Mouse (Mus musculus): Measurements from ENCODE around the gene Npas1. TPM values are rescaled to one million over a fixed set of nuclear protein-coding genes. Genes with fewer than 3 reads are reported as not detected.

Npas1 gene
- polyA plus RNA-seq, 1 experiment from 2014 or later: 1.2 TPM

DNA sequence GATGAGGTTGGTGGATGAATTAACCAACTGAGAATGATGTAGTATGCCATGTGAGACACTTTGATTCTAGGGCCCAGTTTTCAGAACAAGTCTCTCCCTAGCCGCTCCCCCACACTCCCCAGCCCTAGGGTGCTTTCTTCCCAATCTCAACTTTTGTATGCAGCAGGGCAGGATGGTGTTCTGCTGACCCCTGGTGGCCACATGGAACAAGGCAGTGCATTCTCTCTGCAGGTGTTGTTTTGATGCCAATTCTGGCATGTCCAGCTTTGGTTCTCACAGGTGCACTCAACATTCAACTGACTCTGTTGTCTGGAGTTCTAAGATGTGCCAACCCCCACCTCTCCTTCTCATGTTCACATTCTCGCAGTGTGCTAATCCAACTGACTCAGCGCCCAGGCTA lies 14.2 kb upstream of the Npas1 start:
- H3K4me3 ChIP-seq: no peak overlapping the region
- peak; percentile 66 for DNase-seq (ENCODE audit: extremely low spot score, low spot score)
- H3K36me3 ChIP-seq (replicated peaks): peaks cover 18% of the 10 kb centered on the region
- no peaks in the 10 kb centered on the region for H3K9me3 ChIP-seq
- 27% methylated on average over 3 of the region's 3 CpGs for WGBS
- no peaks in the 10 kb centered on the region for H3K27me3 ChIP-seq (ENCODE audit: poor library complexity, severe bottlenecking)
- H3K4me1 ChIP-seq: no peaks in the 10 kb centered on the region
- H3K27ac ChIP-seq: no peak overlapping the region

DNA sequence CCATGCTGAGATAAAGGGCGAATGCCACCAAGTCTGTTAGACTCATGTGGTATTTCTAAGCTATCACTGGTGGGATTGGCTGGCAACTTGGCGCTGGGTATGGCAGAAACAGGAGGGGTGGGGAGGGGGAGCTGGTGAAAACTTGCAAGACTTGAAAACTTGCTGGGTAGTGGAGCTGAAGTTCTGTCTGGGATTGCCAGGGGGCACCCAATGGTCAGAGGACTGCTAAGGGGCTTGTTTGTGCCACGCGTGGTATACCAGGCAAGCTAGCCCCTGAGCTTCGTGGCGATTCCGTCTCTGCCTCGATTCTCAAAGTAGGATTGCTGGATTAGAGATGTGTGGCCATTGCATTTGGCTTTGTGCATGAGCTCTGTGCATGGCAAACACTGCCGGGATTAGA lies 12.4 kb upstream of the Npas1 start:
- no peak overlapping the region for H3K4me3 ChIP-seq
- WGBS: 88% methylated on average over 9 of the region's 9 CpGs

DNA sequence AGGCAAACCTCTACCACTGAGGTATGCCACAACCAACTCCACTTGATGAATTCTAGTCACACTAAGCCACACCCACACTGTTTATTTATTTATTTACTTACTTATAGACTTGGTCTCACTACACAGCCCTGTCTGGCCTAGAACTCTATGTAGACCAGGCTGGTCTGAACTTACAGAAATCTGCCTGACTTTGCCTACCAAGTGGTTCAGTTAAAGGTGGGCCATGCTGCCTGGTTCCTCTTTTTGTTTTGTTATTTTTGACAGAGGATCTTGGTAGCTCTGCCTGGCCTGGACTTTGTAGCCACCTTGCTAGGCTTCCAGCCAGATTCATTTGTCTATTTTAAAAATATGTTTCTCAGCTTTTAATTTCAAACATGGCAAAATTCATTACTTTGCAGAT lies 11.3 kb upstream of the Npas1 start:
- Histone ChIP-seq H3K4me3 (no peak overlapping the region), H3K9me3 (no peaks in the 10 kb centered on the region), H3K27me3 (ENCODE audit: poor library complexity, severe bottlenecking) (no peaks in the 10 kb centered on the region), H3K27ac (no peak overlapping the region), H3K36me3 (replicated peaks) (no peaks in the 10 kb centered on the region), H3K4me1 (no peaks in the 10 kb centered on the region)
- DNase-seq (ENCODE audit: extremely low spot score, low spot score): no peak

More for the DNA sequence above, 12.4 kb upstream of the Npas1 start:
- Histone ChIP-seq H3K9me3 (no peaks in the 10 kb centered on the region), H3K27me3 (ENCODE audit: poor library complexity, severe bottlenecking) (no peaks in the 10 kb centered on the region), H3K4me1 (no peaks in the 10 kb centered on the region), H3K36me3 (replicated peaks) (no peaks in the 10 kb centered on the region; the same call in 1 of the 2 replicates), H3K27ac (no peak overlapping the region)
- no peak for DNase-seq (ENCODE audit: extremely low spot score, low spot score)

DNA sequence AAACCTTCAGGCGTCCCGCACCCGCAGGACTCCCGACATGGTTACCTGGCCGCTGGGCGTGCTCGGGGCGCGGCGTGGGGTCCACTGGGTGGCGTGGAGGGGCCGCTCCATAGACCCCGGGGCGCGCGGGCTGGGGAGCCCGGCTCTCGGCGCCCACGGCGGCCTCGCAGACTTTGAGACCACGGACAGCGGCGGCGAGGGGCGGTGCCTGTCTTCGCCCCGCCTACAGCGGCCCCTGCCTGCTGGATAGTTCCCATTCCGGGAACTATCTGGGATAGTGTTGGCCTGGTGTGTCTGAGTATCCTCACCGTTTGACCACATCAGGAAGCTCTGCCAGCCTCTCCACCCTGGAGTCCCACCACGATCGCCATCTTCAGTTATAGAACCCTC lies 933 bp downstream of the Npas1 start:
- Histone ChIP-seq H3K4me1 (peaks cover 31% of the 10 kb centered on the region), H3K36me3 (replicated peaks) (no peaks in the 10 kb centered on the region), H3K9me3 (no peaks in the 10 kb centered on the region), H3K27ac (no peak overlapping the region), H3K4me3 (peak overlapping the region; percentile 48), H3K27me3 (ENCODE audit: poor library complexity, severe bottlenecking) (peaks cover 79% of the 10 kb centered on the region)
- no peak for DNase-seq (ENCODE audit: extremely low spot score, low spot score)
- WGBS: 2% methylated on average over 34 of the region's 34 CpGs

DNA sequence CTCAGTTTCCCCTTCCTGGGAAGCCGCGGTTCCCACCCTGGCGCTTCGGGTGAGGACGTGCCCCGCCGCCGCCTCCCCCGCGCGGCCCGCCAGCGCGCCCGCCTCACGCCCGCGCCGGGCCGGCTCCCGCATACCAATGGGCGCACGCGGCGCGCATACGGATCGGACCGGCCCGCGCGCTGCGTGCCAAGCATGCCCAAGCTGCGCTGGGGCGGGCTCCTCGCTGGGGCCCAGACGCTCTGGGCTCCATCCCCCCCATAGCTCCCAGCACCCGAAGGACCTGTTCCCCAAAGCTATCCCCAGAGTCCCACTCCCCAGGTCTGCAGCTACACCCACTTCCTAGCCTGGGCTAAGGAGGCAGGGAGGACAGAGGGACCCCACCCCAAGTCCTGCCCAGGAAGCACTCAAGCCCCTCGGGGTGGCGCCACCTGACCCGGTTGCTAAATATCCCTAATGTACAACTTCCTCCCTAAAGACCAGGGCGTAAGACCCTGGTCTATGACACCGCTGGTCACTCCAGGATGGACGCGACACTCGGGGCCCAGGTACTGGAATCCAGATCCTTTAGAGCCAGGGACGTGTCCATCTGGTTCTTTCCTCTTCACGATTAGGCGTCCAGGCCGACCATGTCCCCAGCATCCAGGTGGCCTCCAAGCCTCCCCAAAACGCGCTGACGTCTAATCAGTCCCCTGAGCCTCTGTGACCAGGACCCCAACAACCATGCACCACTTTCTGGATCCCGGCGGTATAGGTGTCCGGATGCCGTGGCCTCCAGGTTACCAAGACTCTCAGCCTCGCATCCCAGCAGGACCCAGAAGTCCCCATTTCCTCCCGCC lies 1.5 kb downstream of the Npas1 start:
- WGBS: 1% methylated on average over 59 of the region's 59 CpGs
- Histone ChIP-seq H3K27me3 (ENCODE audit: poor library complexity, severe bottlenecking) (peaks cover 86% of the 10 kb centered on the region), H3K4me3 (peak overlapping the region; percentile 48), H3K36me3 (replicated peaks) (no peaks in the 10 kb centered on the region), H3K27ac (no peak overlapping the region), H3K9me3 (no peaks in the 10 kb centered on the region), H3K4me1 (peaks cover 31% of the 10 kb centered on the region)
- no peak for DNase-seq (ENCODE audit: extremely low spot score, low spot score)

DNA sequence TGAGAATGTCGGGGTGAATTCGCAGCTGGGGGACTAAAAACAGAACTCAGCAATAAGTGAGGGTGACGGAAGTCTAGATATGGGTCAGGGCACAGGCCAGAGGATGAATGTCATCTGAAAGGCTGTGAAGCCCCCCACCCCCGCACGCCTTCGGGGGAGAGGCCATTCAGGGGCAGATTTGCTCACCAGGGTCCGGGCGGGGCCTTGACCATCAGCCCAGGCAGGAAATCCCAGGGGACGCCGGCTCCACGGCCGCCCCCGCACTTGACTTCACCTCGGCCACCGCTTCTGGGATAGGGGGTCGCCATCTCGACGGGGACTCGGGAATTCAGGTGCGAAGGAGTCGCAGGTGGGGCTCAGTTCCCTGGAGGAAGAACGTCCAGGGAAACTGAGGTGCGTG lies 2.2 kb downstream of the Npas1 start:
- Histone ChIP-seq H3K27me3 (ENCODE audit: poor library complexity, severe bottlenecking) (peaks cover 90% of the 10 kb centered on the region), H3K27ac (no peak overlapping the region), H3K36me3 (replicated peaks) (no peaks in the 10 kb centered on the region), H3K9me3 (no peaks in the 10 kb centered on the region), H3K4me1 (peaks cover 31% of the 10 kb centered on the region), H3K4me3 (peak overlapping the region; percentile 48)
- WGBS: 4% methylated on average over 23 of the region's 23 CpGs
- DNase-seq (ENCODE audit: extremely low spot score, low spot score): no peak

DNA sequence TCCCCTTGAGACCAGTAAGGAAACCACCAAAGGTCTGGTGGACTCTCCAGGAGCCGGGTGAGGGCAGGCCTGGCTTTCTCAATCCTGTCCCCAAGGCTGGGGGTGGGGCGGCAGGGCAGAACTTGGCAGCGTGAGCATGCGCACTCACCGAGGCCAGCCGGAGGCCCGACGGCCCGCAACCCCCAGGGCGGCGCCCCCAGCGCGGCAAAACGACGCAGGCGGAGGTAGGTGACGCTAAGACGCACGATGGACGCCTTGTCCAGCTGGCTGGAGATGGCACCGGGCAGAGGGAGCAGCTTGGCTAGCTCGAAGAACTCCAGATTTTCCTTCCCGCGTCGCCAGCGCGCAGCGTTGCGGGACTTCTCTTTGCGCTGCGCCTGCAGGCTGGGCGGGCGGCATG lies 3.1 kb downstream of the Npas1 start:
- 5% methylated on average over 33 of the region's 33 CpGs for WGBS
- H3K27me3 ChIP-seq (ENCODE audit: poor library complexity, severe bottlenecking): peaks cover 93% of the 10 kb centered on the region
- H3K36me3 ChIP-seq (replicated peaks): no peaks in the 10 kb centered on the region
- DNase-seq (ENCODE audit: extremely low spot score, low spot score): no peak
- H3K9me3 ChIP-seq: no peaks in the 10 kb centered on the region
- H3K27ac ChIP-seq: no peak overlapping the region
- H3K4me1 ChIP-seq: peaks cover 31% of the 10 kb centered on the region
- peak overlapping the region; percentile 37 for H3K4me3 ChIP-seq

DNA sequence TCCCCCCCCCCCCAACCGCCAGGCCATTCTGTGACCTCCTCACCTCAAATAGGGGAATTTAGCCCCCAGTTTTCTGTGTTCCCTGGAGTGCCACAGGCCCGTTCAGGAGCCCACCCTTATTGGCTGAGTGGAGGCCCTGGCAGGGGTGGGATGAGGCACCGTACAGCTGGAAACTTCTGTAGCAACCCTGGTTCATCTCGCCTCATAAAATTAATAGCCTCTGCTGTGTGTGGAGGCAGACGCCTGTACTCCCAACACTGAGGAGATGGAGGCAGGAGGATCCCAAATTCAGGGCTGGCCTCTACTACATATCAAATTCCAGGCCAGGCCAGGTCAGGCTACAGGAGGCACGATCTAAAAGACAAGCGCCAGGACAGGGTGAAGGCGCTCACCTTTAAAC lies 3.7 kb downstream of the Npas1 start:
- Histone ChIP-seq H3K4me1 (peaks cover 31% of the 10 kb centered on the region), H3K27ac (no peak overlapping the region), H3K9me3 (no peaks in the 10 kb centered on the region), H3K27me3 (ENCODE audit: poor library complexity, severe bottlenecking) (peaks cover 97% of the 10 kb centered on the region), H3K36me3 (replicated peaks) (no peaks in the 10 kb centered on the region), H3K4me3 (no peak overlapping the region)
- DNase-seq (ENCODE audit: extremely low spot score, low spot score): no peak
- 55% methylated on average over 8 of the region's 8 CpGs for WGBS

DNA sequence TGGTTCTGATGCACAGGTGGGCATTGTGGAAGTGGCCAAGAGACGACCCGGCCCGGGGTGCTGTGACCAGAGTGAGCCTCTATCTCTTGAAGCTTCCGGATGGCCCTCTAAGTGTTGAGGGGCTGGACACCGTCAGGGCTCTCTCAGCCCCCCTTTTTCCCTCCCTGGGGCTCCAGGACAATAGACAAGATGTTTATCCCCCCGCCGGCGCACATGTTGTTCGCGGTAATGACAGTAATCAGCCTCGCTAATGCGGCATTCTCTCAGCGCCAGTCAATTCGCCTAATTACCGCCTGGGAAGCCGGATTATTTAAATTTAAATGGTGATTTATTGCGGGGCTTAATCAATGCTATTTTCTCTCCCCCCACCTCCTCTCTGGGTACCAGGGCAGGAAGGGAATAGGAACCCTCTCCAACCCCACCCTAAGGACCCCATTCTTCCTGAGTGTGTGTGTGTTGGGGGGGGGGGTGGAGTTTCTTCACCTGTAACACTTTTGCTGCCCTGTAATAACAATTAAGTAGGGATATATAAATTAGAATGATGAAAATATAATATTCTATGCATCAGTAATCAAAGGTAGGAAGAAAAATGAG lies 5.3 kb downstream of the Npas1 start:
- Histone ChIP-seq H3K9me3 (peaks cover 2% of the 10 kb centered on the region; the same call in 1 of the 2 replicates), H3K4me1 (peaks cover 45% of the 10 kb centered on the region), H3K27ac (no peak overlapping the region), H3K36me3 (replicated peaks) (no peaks in the 10 kb centered on the region), H3K4me3 (peak overlapping the region; percentile 11; the same call in 1 of the 2 replicates), H3K27me3 (ENCODE audit: poor library complexity, severe bottlenecking) (peaks cover 100% of the 10 kb centered on the region)
- WGBS: 3% methylated on average over 17 of the region's 17 CpGs
- no peak for DNase-seq (ENCODE audit: extremely low spot score, low spot score)

DNA sequence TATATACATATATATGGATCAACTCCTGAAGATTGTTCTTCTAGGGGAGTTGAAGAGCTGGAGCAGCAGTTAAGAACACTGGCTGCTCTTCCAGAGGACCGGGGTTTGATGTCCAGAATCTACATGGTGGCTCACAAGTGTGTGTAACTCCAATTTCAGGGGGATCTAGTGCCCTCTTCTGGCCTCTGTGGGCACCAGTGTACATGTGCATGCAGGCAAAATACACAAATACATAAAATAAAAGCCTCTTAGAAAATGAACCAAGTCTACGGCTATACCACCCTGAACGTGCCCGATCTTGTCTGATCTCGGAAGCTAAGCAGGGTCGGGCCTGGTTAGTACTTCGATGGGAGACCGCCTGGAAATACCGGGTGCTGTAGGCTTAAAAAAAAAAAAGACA lies 6.0 kb downstream of the Npas1 start:
- H3K4me1 ChIP-seq: peaks cover 42% of the 10 kb centered on the region
- peaks cover 95% of the 10 kb centered on the region for H3K27me3 ChIP-seq (ENCODE audit: poor library complexity, severe bottlenecking)
- H3K4me3 ChIP-seq: no peak overlapping the region
- peaks cover 2% of the 10 kb centered on the region; the same call in 1 of the 2 replicates for H3K9me3 ChIP-seq
- H3K36me3 ChIP-seq (replicated peaks): no peaks in the 10 kb centered on the region
- no peak overlapping the region for H3K27ac ChIP-seq
- DNase-seq (ENCODE audit: extremely low spot score, low spot score): no peak
- 41% methylated on average over 9 of the region's 9 CpGs for WGBS

DNA sequence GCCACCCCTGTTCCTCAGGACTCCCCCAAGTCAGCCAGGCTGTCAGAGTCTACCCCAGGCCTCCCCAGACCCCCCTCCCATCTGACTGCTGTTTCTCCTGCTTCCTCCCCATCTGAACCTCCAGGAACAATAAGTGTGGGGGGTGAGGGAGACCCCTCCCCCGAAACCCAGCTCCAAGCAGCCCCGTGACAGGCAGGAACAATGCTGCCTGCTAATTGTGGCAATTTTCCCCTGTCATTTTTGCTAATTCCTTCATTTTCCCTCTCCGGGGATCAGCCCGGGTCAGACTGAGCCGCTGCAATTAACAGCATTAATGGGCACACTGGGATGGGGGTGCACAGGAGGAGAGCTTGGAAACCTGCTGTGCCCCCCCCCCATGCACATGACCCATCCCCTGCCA lies 9.4 kb downstream of the Npas1 start:
- 14% methylated on average over 5 of the region's 5 CpGs for WGBS
- no peak for DNase-seq (ENCODE audit: extremely low spot score, low spot score)

DNA sequence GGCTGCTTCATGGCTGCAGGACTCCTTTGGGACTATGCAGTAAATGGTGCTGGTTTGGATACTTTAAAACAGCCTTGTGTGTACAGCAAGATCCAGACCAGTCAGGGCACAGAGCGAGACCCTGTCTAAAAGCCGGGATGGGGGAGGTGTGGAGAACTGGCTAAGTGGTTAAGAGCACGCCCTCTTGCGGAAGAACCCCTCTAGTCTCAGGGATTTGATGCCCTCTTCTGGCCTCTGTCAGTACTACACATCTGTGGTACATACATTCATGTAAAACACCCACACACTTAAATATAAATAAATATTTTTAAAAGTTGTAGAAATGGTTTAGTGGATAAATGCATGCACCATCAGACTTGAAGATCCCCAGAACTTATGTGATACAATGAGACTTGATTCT lies 11.0 kb downstream of the Npas1 start:
- H3K27ac ChIP-seq: no peak overlapping the region
- peaks cover 13% of the 10 kb centered on the region for H3K4me1 ChIP-seq
- H3K27me3 ChIP-seq (ENCODE audit: poor library complexity, severe bottlenecking): peaks cover 78% of the 10 kb centered on the region
- peaks cover 2% of the 10 kb centered on the region; the same call in 1 of the 2 replicates for H3K9me3 ChIP-seq
- 70% methylated on average over 4 of the region's 4 CpGs for WGBS
- H3K36me3 ChIP-seq (replicated peaks): no peaks in the 10 kb centered on the region
- no peak for DNase-seq (ENCODE audit: extremely low spot score, low spot score)
- no peak overlapping the region for H3K4me3 ChIP-seq

More for the DNA sequence above, 9.4 kb downstream of the Npas1 start:
- H3K9me3 ChIP-seq: peaks cover 2% of the 10 kb centered on the region; the same call in 1 of the 2 replicates
- no peak overlapping the region for H3K27ac ChIP-seq
- peaks cover 82% of the 10 kb centered on the region for H3K27me3 ChIP-seq (ENCODE audit: poor library complexity, severe bottlenecking)
- H3K4me3 ChIP-seq: no peak overlapping the region
- peaks cover 21% of the 10 kb centered on the region for H3K4me1 ChIP-seq
- no peaks in the 10 kb centered on the region for H3K36me3 ChIP-seq (replicated peaks)

DNA sequence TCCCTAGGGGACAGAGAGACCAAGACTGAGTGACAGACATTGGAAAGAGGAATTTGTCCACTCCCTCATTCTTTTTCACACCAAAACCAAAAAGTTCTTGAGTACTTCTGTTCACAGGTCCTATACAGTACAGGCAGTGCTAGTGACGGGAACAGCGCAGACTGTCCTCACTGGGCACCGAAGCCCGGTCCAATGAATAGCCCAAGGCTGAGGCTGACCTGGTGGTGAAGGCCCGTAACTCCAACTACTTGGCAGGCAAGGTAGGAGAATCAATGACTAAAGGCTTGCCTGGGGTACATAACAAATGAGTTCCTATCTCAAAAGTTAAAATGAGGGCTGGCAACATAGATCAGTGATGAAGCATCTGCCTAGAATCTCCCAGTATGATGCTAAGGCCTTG lies 12.0 kb downstream of the Npas1 start:
- Histone ChIP-seq H3K27me3 (ENCODE audit: poor library complexity, severe bottlenecking) (peaks cover 78% of the 10 kb centered on the region), H3K27ac (no peak overlapping the region), H3K4me1 (peaks cover 13% of the 10 kb centered on the region), H3K9me3 (peaks cover 2% of the 10 kb centered on the region; the same call in 1 of the 2 replicates), H3K36me3 (replicated peaks) (no peaks in the 10 kb centered on the region), H3K4me3 (no peak overlapping the region)
- DNase-seq (ENCODE audit: extremely low spot score, low spot score): no peak
- 93% methylated on average over 5 of the region's 5 CpGs for WGBS
